In the genomic region with DNA sequence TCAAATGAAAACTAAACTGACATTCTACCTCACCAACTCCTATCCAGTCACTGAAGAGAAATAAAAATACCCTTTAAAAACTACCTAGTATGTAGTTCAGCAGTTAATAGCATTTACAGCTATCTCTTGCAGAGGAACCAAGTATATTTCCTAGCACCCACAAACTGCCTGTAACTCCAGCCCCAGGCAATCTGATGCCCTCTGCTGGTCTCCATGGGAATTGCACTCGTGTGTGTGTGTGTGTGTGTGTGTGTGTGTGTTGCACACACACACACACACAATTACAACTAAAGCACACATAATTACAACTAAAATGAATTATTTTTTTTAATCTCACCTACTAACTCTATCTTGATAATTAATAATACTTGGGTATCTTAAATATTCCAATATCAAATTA, we compare ENCODE assay signal across 21 mouse cellular contexts.
A peak's percentile ranks its signal among the peaks of the same experiment; 100 is the strongest.
DNase-seq lines count a peak whose midpoint lies in the region; ATAC-seq and TF ChIP-seq lines count a peak whose summit lies in the region.
"Had no signal": no experiment of that assay in that cellular context is flagged by ENCODE, and none has a peak within 500 bp of the region (broad histone marks: within the 10 kb centered on the region; RNA-seq: fewer than 3 reads in every experiment).

No protein-coding gene starts in this region.

- no peaks in the 10 kb centered on the region for H3K36me3 ChIP-seq in stomach, postnatal 0 days (ENCODE audit: control insufficient read depth, insufficient read depth, low read length)
- H3K36me3 ChIP-seq: embryonic facial prominence, embryonic 13.5 days; hindbrain, embryonic 12.5 days; limb, embryonic 13.5 days; neural tube, embryonic 12.5 days had no signal

- no peak for TF ChIP-seq EP300 in stomach, postnatal 0 days (optimal IDR thresholded peaks at IDR 0.05)

- no peak overlapping the region for H3K4me3 ChIP-seq in layer of hippocampus, adult 2 months
- H3K4me3 ChIP-seq in stomach, postnatal 0 days (ENCODE audit: low read depth, low read length) = no peak overlapping the region
- H3K4me3 ChIP-seq: embryonic facial prominence, embryonic 13.5 days; hindbrain, embryonic 12.5 days; limb, embryonic 13.5 days; neural tube, embryonic 12.5 days had no signal

- no peak overlapping the region for H3K27ac ChIP-seq in layer of hippocampus, adult 2 months
- H3K27ac ChIP-seq in stomach, postnatal 0 days (replicated peaks) = no peak overlapping the region
- H3K27ac ChIP-seq: embryonic facial prominence, embryonic 13.5 days; hindbrain, embryonic 12.5 days; limb, embryonic 13.5 days; neural tube, embryonic 12.5 days had no signal

- H3K4me2 ChIP-seq in stomach, postnatal 0 days (replicated peaks; ENCODE audit: low read depth) = no peak overlapping the region
- H3K4me2 ChIP-seq: embryonic facial prominence, embryonic 13.5 days; hindbrain, embryonic 12.5 days; limb, embryonic 13.5 days; neural tube, embryonic 12.5 days had no signal

- no peaks in the 10 kb centered on the region for H3K9me3 ChIP-seq in stomach, postnatal 0 days (ENCODE audit: control insufficient read depth, low read length)
- H3K9me3 ChIP-seq: embryonic facial prominence, embryonic 13.5 days; hindbrain, embryonic 12.5 days; limb, embryonic 13.5 days; neural tube, embryonic 12.5 days had no signal

- H3K27me3 ChIP-seq in stomach, postnatal 0 days (ENCODE audit: control insufficient read depth, insufficient read depth, low read length) = no peaks in the 10 kb centered on the region
- H3K27me3 ChIP-seq: embryonic facial prominence, embryonic 13.5 days; hindbrain, embryonic 12.5 days; limb, embryonic 13.5 days; neural tube, embryonic 12.5 days had no signal

- H3K9ac ChIP-seq in stomach, postnatal 0 days (ENCODE audit: low read length) = no peak overlapping the region
- H3K9ac ChIP-seq: embryonic facial prominence, embryonic 13.5 days; hindbrain, embryonic 12.5 days; limb, embryonic 13.5 days; neural tube, embryonic 12.5 days had no signal

- 52% methylated on average over 1 of the region's 1 CpGs for WGBS in stomach, postnatal 0 days

- DNase-seq in layer of hippocampus, adult 2 months (ENCODE audit: low spot score in 2 of 2) = no peak
- no peak for DNase-seq in layer of hippocampus, adult 9-10 months (ENCODE audit: low spot score)
- peak; percentile 1 for DNase-seq in thymus, postnatal 25 days
- DNase-seq in thymus, postnatal 10 days (ENCODE audit: low spot score in 2 of 2) = no peak
- DNase-seq in R1 (ENCODE audit: low read depth, low spot score) = peak; percentile 6
- DNase-seq in stomach, postnatal 0 days (ENCODE audit: low spot score) = no peak
- no peak for DNase-seq in gastrocnemius, adult 18-20 months (ENCODE audit: low spot score)
- DNase-seq in ovary, postnatal 36 days (ENCODE audit: low spot score) = no peak
- DNase-seq: adrenal gland, postnatal 36 days; cerebellum, adult 9-10 months; heart, postnatal 10 days; kidney, postnatal 14 days; layer of hippocampus, adult 9-11 months; lung, postnatal 14 days; right cerebral cortex, postnatal 14 days had no signal

- ATAC-seq in stomach, postnatal 0 days (ENCODE audit: low FRiP score, low TSS enrichment) = no peak
- ATAC-seq: forebrain, embryonic 16.5 days; intestine, embryonic 16.5 days had no signal

- no peaks in the 10 kb centered on the region for H3K4me1 ChIP-seq in stomach, postnatal 0 days (replicated peaks; ENCODE audit: control insufficient read depth, insufficient read depth)
- H3K4me1 ChIP-seq: embryonic facial prominence, embryonic 13.5 days; hindbrain, embryonic 12.5 days; limb, embryonic 13.5 days; neural tube, embryonic 12.5 days had no signal

- peak; percentile 41 for TF ChIP-seq CTCF in layer of hippocampus, adult 2 months (conservative IDR thresholded peaks at IDR 0.05)
- TF ChIP-seq CTCF in stomach, postnatal 0 days (IDR thresholded peaks at IDR 0.05; ENCODE audit: low read depth) = peak; percentile 24

Comparison
In these comparisons a context has a peak if more than half of its experiments do, and no peak if none do; other contexts are left out.
1. DNase-seq: peak in thymus, postnatal 25 days (single experiment) and R1 (single experiment); none in layer of hippocampus, adult 2 months (0 of 2), layer of hippocampus, adult 9-10 months (single experiment), thymus, postnatal 10 days (0 of 2), stomach, postnatal 0 days (single experiment), gastrocnemius, adult 18-20 months (single experiment) and ovary, postnatal 36 days (single experiment).